Mouse (Mus musculus) T-helper 2 cell (primary cell): Measurements from ENCODE around the gene Senp3.
"Not testable (repeated sequence)": the region's sequence is repeated elsewhere in the genome, so short reads cannot be mapped to it uniquely, and the experiment has no call there.

Source experiments
- in situ Hi-C: fragments of 300-600 bp; cut with MboI, MseI; formaldehyde crosslinking; loops from one replicate; pipeline ENCODE4 v1.15.1; 2025; ENCODE audit warnings: high pct_unique_total_duplicates

The Senp3 gene

GRCm38 (mm10) chr11:69704613-69705010 lies 22.7 kb upstream of the Senp3 start:
- in situ Hi-C loops, result no loop called here

- in situ Hi-C loops, result no loop called here
Observed at GRCm38 (mm10) chr11:69703814-69704612, 22.1 kb upstream of the Senp3 start.

GRCm38 (mm10) chr11:69703381-69703780 lies 21.5 kb upstream of the Senp3 start:
- in situ Hi-C loops, result not testable (repeated sequence)

- in situ Hi-C loops, result not testable (repeated sequence)
Observed at GRCm38 (mm10) chr11:69702886-69703285, 21.0 kb upstream of the Senp3 start.

GRCm38 (mm10) chr11:69699595-69699994 lies 17.7 kb upstream of the Senp3 start:
- in situ Hi-C loops, result no loop called here

- in situ Hi-C loops, result no loop called here
Observed at GRCm38 (mm10) chr11:69698574-69698973, 16.7 kb upstream of the Senp3 start.

- in situ Hi-C loops, result no loop called here
Observed at GRCm38 (mm10) chr11:69697396-69697795, 15.5 kb upstream of the Senp3 start.

- in situ Hi-C loops, result no loop called here
Observed at GRCm38 (mm10) chr11:69695361-69696181, 13.7 kb upstream of the Senp3 start, which contains the start of the genes Tnfsf12 and Tnfsfm13. Tnfsf12 (minus strand) TSS chr11:69695849. Tnfsfm13 (minus strand) TSS chr11:69696098.

- in situ Hi-C loops, result no loop called here
Observed at GRCm38 (mm10) chr11:69695046-69695360, 13.1 kb upstream of the Senp3 start.

- in situ Hi-C loops, result no loop called here
Observed at GRCm38 (mm10) chr11:69693421-69693965, 11.6 kb upstream of the Senp3 start.

- in situ Hi-C loops, result no loop called here
Observed at GRCm38 (mm10) chr11:69692863-69693262, 11.0 kb upstream of the Senp3 start.

- in situ Hi-C loops, result no loop called here
Observed at GRCm38 (mm10) chr11:69692196-69692811, 10.4 kb upstream of the Senp3 start.

- in situ Hi-C loops, result loop anchor here (5.0 kb wide), 1 partner anchor 32 kb away; no protein-coding TSS in a partner anchor
Observed at GRCm38 (mm10) chr11:69689891-69690290, 8.0 kb upstream of the Senp3 start.

GRCm38 (mm10) chr11:69687061-69687460 lies 5.2 kb upstream of the Senp3 start:
- in situ Hi-C loops, result loop anchor here (5.0 kb wide), 1 partner anchor 35 kb away; no protein-coding TSS in a partner anchor

GRCm38 (mm10) chr11:69686377-69686776 lies 4.5 kb upstream of the Senp3 start:
- in situ Hi-C loops, result loop anchor here (5.0 kb wide), 1 partner anchor 36 kb away; no protein-coding TSS in a partner anchor

GRCm38 (mm10) chr11:69685526-69686148 lies 3.8 kb upstream of the Senp3 start, which contains the start of gene Tnfsf13:
Tnfsf13 (minus strand) TSS chr11:69685784.
- in situ Hi-C loops, result loop anchor here (5.0 kb wide), 1 partner anchor 37 kb away; no protein-coding TSS in a partner anchor

GRCm38 (mm10) chr11:69684936-69685335 lies 3.1 kb upstream of the Senp3 start:
- in situ Hi-C loops, result loop anchor here (5.0 kb wide), 1 partner anchor 37 kb away; no protein-coding TSS in a partner anchor

GRCm38 (mm10) chr11:69684128-69684745 lies 2.4 kb upstream of the Senp3 start:
- in situ Hi-C loops, result no loop called here

GRCm38 (mm10) chr11:69683576-69683975 lies 1.7 kb upstream of the Senp3 start:
- in situ Hi-C loops, result no loop called here

- in situ Hi-C loops, result no loop called here
Observed at GRCm38 (mm10) chr11:69682840-69683533, 1.1 kb upstream of the Senp3 start.
